Mouse (Mus musculus): ENCODE results near the gene Prpf4. TPM values are rescaled to one million over a fixed set of nuclear protein-coding genes. Genes with fewer than 3 reads are reported as not detected.

The Prpf4 gene
- polyA plus RNA-seq, 1 experiment from 2014 or later: 6.8 TPM

GRCm38 (mm10) chr4:62407730-62408582 lies 641 bp upstream of the Prpf4 start:
- H3K36me3 ChIP-seq (ENCODE audit: inconsistent target): peaks cover 25% of the 10 kb centered on the region
- peaks cover 90% of the 10 kb centered on the region for H3K79me2 ChIP-seq (ENCODE audit: inconsistent target)
- WGBS (ENCODE audit: missing documents): under 1% methylated on average over 35 of the region's 35 CpGs
- peak overlapping the region; percentile 94 for H3K4me3 ChIP-seq (ENCODE audit: inconsistent target)
- H3K27ac ChIP-seq: peak overlapping the region; percentile 78

GRCm38 (mm10) chr4:62409615-62410014 lies 1.0 kb downstream of the Prpf4 start:
- H3K36me3 ChIP-seq (ENCODE audit: inconsistent target): peaks cover 32% of the 10 kb centered on the region
- H3K4me3 ChIP-seq (ENCODE audit: inconsistent target): peak overlapping the region; percentile 94
- H3K27ac ChIP-seq: peak overlapping the region; percentile 78; the same call in 1 of the 2 replicates
- WGBS (ENCODE audit: missing documents): 43% methylated on average over 6 of the region's 6 CpGs
- peaks cover 76% of the 10 kb centered on the region for H3K79me2 ChIP-seq (ENCODE audit: inconsistent target)

GRCm38 (mm10) chr4:62410325-62410724 lies 1.7 kb downstream of the Prpf4 start:
- Histone ChIP-seq H3K4me3 (ENCODE audit: inconsistent target) (no peak overlapping the region), H3K79me2 (ENCODE audit: inconsistent target) (peaks cover 68% of the 10 kb centered on the region), H3K36me3 (ENCODE audit: inconsistent target) (peaks cover 39% of the 10 kb centered on the region), H3K27ac (no peak overlapping the region)
- 92% methylated on average over 2 of the region's 2 CpGs for WGBS (ENCODE audit: missing documents)

GRCm38 (mm10) chr4:62411606-62412005 lies 3.0 kb downstream of the Prpf4 start:
- no peak overlapping the region for H3K4me3 ChIP-seq (ENCODE audit: inconsistent target)
- peaks cover 56% of the 10 kb centered on the region for H3K79me2 ChIP-seq (ENCODE audit: inconsistent target)
- peaks cover 52% of the 10 kb centered on the region for H3K36me3 ChIP-seq (ENCODE audit: inconsistent target)
- H3K27ac ChIP-seq: no peak overlapping the region
- WGBS (ENCODE audit: missing documents): 69% methylated on average over 10 of the region's 10 CpGs

- 92% methylated on average over 8 of the region's 8 CpGs for WGBS (ENCODE audit: missing documents)
- Histone ChIP-seq H3K4me3 (ENCODE audit: inconsistent target) (no peak overlapping the region), H3K79me2 (ENCODE audit: inconsistent target) (no peaks in the 10 kb centered on the region), H3K36me3 (ENCODE audit: inconsistent target) (peaks cover 100% of the 10 kb centered on the region), H3K27ac (no peak overlapping the region)
Measured at GRCm38 (mm10) chr4:62418448-62418847, 9.9 kb downstream of the Prpf4 start.

GRCm38 (mm10) chr4:62419091-62419490 lies 10.5 kb downstream of the Prpf4 start:
- H3K36me3 ChIP-seq (ENCODE audit: inconsistent target): peaks cover 100% of the 10 kb centered on the region
- WGBS (ENCODE audit: missing documents): 88% methylated on average over 6 of the region's 6 CpGs
- H3K27ac ChIP-seq: no peak overlapping the region
- H3K4me3 ChIP-seq (ENCODE audit: inconsistent target): no peak overlapping the region
- no peaks in the 10 kb centered on the region for H3K79me2 ChIP-seq (ENCODE audit: inconsistent target)

GRCm38 (mm10) chr4:62425891-62426290 lies 17.3 kb downstream of the Prpf4 start:
- Histone ChIP-seq H3K27ac (no peak overlapping the region), H3K4me3 (ENCODE audit: inconsistent target) (no peak overlapping the region), H3K36me3 (ENCODE audit: inconsistent target) (peaks cover 34% of the 10 kb centered on the region), H3K79me2 (ENCODE audit: inconsistent target) (no peaks in the 10 kb centered on the region)
- 100% methylated on average over 4 of the region's 4 CpGs for WGBS (ENCODE audit: missing documents)

- 80% methylated on average over 15 of the region's 17 CpGs for WGBS (ENCODE audit: missing documents)
- no peak overlapping the region for H3K27ac ChIP-seq
- H3K79me2 ChIP-seq (ENCODE audit: inconsistent target): no peaks in the 10 kb centered on the region
- no peak overlapping the region for H3K4me3 ChIP-seq (ENCODE audit: inconsistent target)
- peaks cover 11% of the 10 kb centered on the region for H3K36me3 ChIP-seq (ENCODE audit: inconsistent target)
Measured at GRCm38 (mm10) chr4:62427978-62428758, 19.6 kb downstream of the Prpf4 start.

GRCm38 (mm10) chr4:62429616-62430015 lies 21.0 kb downstream of the Prpf4 start:
- Histone ChIP-seq H3K79me2 (ENCODE audit: inconsistent target) (no peaks in the 10 kb centered on the region), H3K36me3 (ENCODE audit: inconsistent target) (no peaks in the 10 kb centered on the region; the same call in 1 of the 2 replicates), H3K27ac (no peak overlapping the region), H3K4me3 (ENCODE audit: inconsistent target) (no peak overlapping the region)
- 86% methylated on average over 9 of the region's 9 CpGs for WGBS (ENCODE audit: missing documents)

- Histone ChIP-seq H3K27ac (no peak overlapping the region), H3K36me3 (ENCODE audit: inconsistent target) (no peaks in the 10 kb centered on the region), H3K79me2 (ENCODE audit: inconsistent target) (no peaks in the 10 kb centered on the region), H3K4me3 (ENCODE audit: inconsistent target) (no peak overlapping the region)
Measured at GRCm38 (mm10) chr4:62430678-62431077, 22.1 kb downstream of the Prpf4 start.

GRCm38 (mm10) chr4:62431522-62431921 lies 22.9 kb downstream of the Prpf4 start:
- H3K27ac ChIP-seq: no peak overlapping the region
- no peak overlapping the region for H3K4me3 ChIP-seq (ENCODE audit: inconsistent target)
- H3K36me3 ChIP-seq (ENCODE audit: inconsistent target): no peaks in the 10 kb centered on the region
- no peaks in the 10 kb centered on the region for H3K79me2 ChIP-seq (ENCODE audit: inconsistent target)
- 71% methylated on average over 4 of the region's 4 CpGs for WGBS (ENCODE audit: missing documents)

GRCm38 (mm10) chr4:62433939-62434870 lies 25.6 kb downstream of the Prpf4 start:
- 69% methylated on average over 7 of the region's 7 CpGs for WGBS (ENCODE audit: missing documents)
- no peak overlapping the region for H3K27ac ChIP-seq
- no peaks in the 10 kb centered on the region for H3K36me3 ChIP-seq (ENCODE audit: inconsistent target)
- H3K79me2 ChIP-seq (ENCODE audit: inconsistent target): no peaks in the 10 kb centered on the region
- no peak overlapping the region for H3K4me3 ChIP-seq (ENCODE audit: inconsistent target)

GRCm38 (mm10) chr4:62435081-62435480 lies 26.5 kb downstream of the Prpf4 start, which contains the start of gene Rnf183:
Gene Rnf183 (minus strand): TSS chr4:62435252.
- H3K4me3 ChIP-seq (ENCODE audit: inconsistent target): no peak within 1 kb of the TSS

GRCm38 (mm10) chr4:62437256-62437778 lies 28.7 kb downstream of the Prpf4 start:
- WGBS (ENCODE audit: missing documents): 93% methylated on average over 3 of the region's 3 CpGs
- H3K36me3 ChIP-seq (ENCODE audit: inconsistent target): no peaks in the 10 kb centered on the region
- H3K4me3 ChIP-seq (ENCODE audit: inconsistent target): no peak overlapping the region
- no peak overlapping the region for H3K27ac ChIP-seq
- no peaks in the 10 kb centered on the region for H3K79me2 ChIP-seq (ENCODE audit: inconsistent target)

More at GRCm38 (mm10) chr4:62435081-62435480, 26.5 kb downstream of the Prpf4 start, which contains the start of gene Rnf183:
- no peak within 1 kb of the TSS for H3K27ac ChIP-seq
- WGBS (ENCODE audit: missing documents): 90% methylated on average over 6 of the region's 6 CpGs
- H3K79me2 ChIP-seq (ENCODE audit: inconsistent target): no peaks in the 10 kb centered on the region
- no peaks in the 10 kb centered on the region for H3K36me3 ChIP-seq (ENCODE audit: inconsistent target)

Measured in macrophage (primary cell).